10 mouse cellular contexts compared by ENCODE assay signal in genomic region chr11:68902367-68902766, GRCm38 (mm10). TPM values are rescaled to one million over a fixed set of nuclear protein-coding genes. Genes with fewer than 3 reads are reported as not detected.
DNase-seq lines count a peak whose midpoint lies in the region; ATAC-seq and TF ChIP-seq lines count a peak whose summit lies in the region.
"Had no signal": no experiment of that assay in that cellular context is flagged by ENCODE, and none has a peak within 500 bp of the region (broad histone marks: within the 10 kb centered on the region; RNA-seq: fewer than 3 reads in every experiment).

No protein-coding gene starts in this region.

- H3K4me2 ChIP-seq in forebrain, embryonic 13.5 days: peak overlapping the region; percentile 77
- peak overlapping the region; percentile 72 for H3K4me2 ChIP-seq in liver, embryonic 14.5 days (ENCODE audit: low read depth)

- no peaks in the 10 kb centered on the region for H3K79me2 ChIP-seq in heart, adult 2 months (replicated peaks; ENCODE audit: control insufficient read depth, insufficient read depth, low read length)

- no peak for TF ChIP-seq EP300 in heart, adult 2 months (IDR thresholded peaks at IDR 0.05; ENCODE audit: insufficient read depth, low read depth, low read length)
- no peak for TF ChIP-seq EP300 in liver, embryonic 14.5 days (IDR thresholded peaks at IDR 0.05; ENCODE audit: low read depth)

- peak overlapping the region; percentile 27; the same call in 1 of the 2 replicates for H3K4me3 ChIP-seq in heart, adult 2 months
- peak overlapping the region; percentile 94 for H3K4me3 ChIP-seq in forebrain, embryonic 13.5 days
- H3K4me3 ChIP-seq in liver, embryonic 14.5 days (ENCODE audit: insufficient read depth in 1 of 2, low read depth in 2 of 2, low read length in 2 of 2): peak overlapping the region; percentile 93 to 95

- no peaks in the 10 kb centered on the region for H3K9me3 ChIP-seq in forebrain, embryonic 13.5 days (replicated peaks)
- H3K9me3 ChIP-seq in liver, embryonic 14.5 days (ENCODE audit: control insufficient read depth, low read length): no peaks in the 10 kb centered on the region

- TF ChIP-seq CTCF in heart, adult 2 months (IDR thresholded peaks at IDR 0.05): no peak
- no peak for TF ChIP-seq CTCF in liver, embryonic 14.5 days (IDR thresholded peaks at IDR 0.05; ENCODE audit: low read depth)

- no peaks in the 10 kb centered on the region for H3K27me3 ChIP-seq in heart, adult 2 months (ENCODE audit: control insufficient read depth, insufficient read depth, low read length)
- 0 out of 2 replicates have a peak, but pooled peaks cover 4% of the 10 kb centered on the region for H3K27me3 ChIP-seq in forebrain, embryonic 13.5 days
- H3K27me3 ChIP-seq in liver, embryonic 14.5 days (ENCODE audit: control insufficient read depth, insufficient read depth, low read length): no peaks in the 10 kb centered on the region

- peak overlapping the region; percentile 41 for H3K9ac ChIP-seq in heart, adult 2 months (ENCODE audit: low read depth, low read length)
- H3K9ac ChIP-seq in forebrain, embryonic 13.5 days: peak overlapping the region; percentile 99
- peak overlapping the region; percentile 100 for H3K9ac ChIP-seq in liver, embryonic 14.5 days (replicated peaks)

- no peak overlapping the region; the same call in 1 of the 2 replicates for H3K27ac ChIP-seq in heart, adult 2 months
- no peak overlapping the region for H3K27ac ChIP-seq in forebrain, embryonic 13.5 days
- peak overlapping the region; percentile 7 for H3K27ac ChIP-seq in liver, embryonic 14.5 days

- peaks cover 17% of the 10 kb centered on the region for H3K36me3 ChIP-seq in heart, adult 2 months (ENCODE audit: control insufficient read depth, insufficient read depth, low read length)
- peaks cover 49% of the 10 kb centered on the region for H3K36me3 ChIP-seq in forebrain, embryonic 13.5 days (ENCODE audit: poor library complexity, severe bottlenecking)
- H3K36me3 ChIP-seq in liver, embryonic 14.5 days (replicated peaks; ENCODE audit: control insufficient read depth, insufficient read depth, low read depth): peaks cover 35% of the 10 kb centered on the region

- no peak for DNase-seq in heart, adult 2 months
- DNase-seq in heart, adult 11 months: no peak
- DNase-seq in 3T3-L1 (ENCODE audit: low read depth, low spot score): peak; percentile 6
- no peak for DNase-seq in liver, embryonic 14.5 days (ENCODE audit: low read depth in 3 of 3, low spot score in 3 of 3)
- DNase-seq in adrenal gland, adult 8-10 months: no peak
- DNase-seq in gastrocnemius, postnatal 25 days: no peak
- no peak for DNase-seq in spleen, adult 12 weeks (ENCODE audit: low spot score)
- DNase-seq: cerebellum, postnatal 10 days; lung, postnatal 10 days had no signal

- 3% methylated on average over 11 of the region's 11 CpGs for WGBS in heart, adult 2 months
- 4% methylated on average over 11 of the region's 11 CpGs for WGBS in forebrain, embryonic 13.5 days
- under 1% methylated on average over 11 of the region's 11 CpGs for WGBS in liver, embryonic 14.5 days (ENCODE audit: insufficient replicate concordance)

- peaks cover 7% of the 10 kb centered on the region for H3K4me1 ChIP-seq in heart, adult 2 months (ENCODE audit: control insufficient read depth, insufficient read depth, low read length)
- H3K4me1 ChIP-seq in forebrain, embryonic 13.5 days: peaks cover 8% of the 10 kb centered on the region
- peaks cover 16 to 28% of the 10 kb centered on the region in 2 experiments for H3K4me1 ChIP-seq in liver, embryonic 14.5 days (replicated peaks; ENCODE audit: control insufficient read depth in 2 of 2, insufficient read depth in 2 of 2, low read length in 1 of 2)

- no peak for ATAC-seq in forebrain, embryonic 13.5 days
- ATAC-seq in liver, embryonic 14.5 days (ENCODE audit: insufficient read depth): no peak

- TF ChIP-seq POLR2A in heart, adult 2 months (IDR thresholded peaks at IDR 0.05; ENCODE audit: insufficient read depth, low read depth, low read length): no peak

- intact Hi-C loops in heart, adult 2 months (cut with DNase I): no loop called here

RNA-seq across cellular contexts. Expression of gene Rpl26, which starts 1.0 kb away (rescaled TPM):
- 100 to 1,000 TPM; 648 to 707 TPM for total RNA-seq in heart, adult 2 months (2021)
- polyA plus RNA-seq in heart, adult 2 months (2012; rRNA removed): 494 and 639 TPM in 2 replicates
- 787 and 887 TPM in 2 replicates for polyA plus RNA-seq in forebrain, embryonic 13.5 days (2015; fragmentation: Nextera tagmentation; extraction: Ambion mirVana)
- polyA plus RNA-seq in liver, embryonic 14.5 days (2012; rRNA removed): 1,827 and 1,859 TPM in 2 replicates
- polyA plus RNA-seq in liver, embryonic 14.5 days (2014; fragmentation: Nextera tagmentation; extraction: Ambion mirVana): 829 and 850 TPM in 2 replicates
- 1,000 to 10,000 TPM; 1,214 to 1,402 (median 1,307) TPM for total RNA-seq in adrenal gland, adult 8-10 months (2022)
- total RNA-seq in gastrocnemius, postnatal 25 days (2021): 100 to 1,000 TPM; 573 to 637 TPM

RNA-seq across cellular contexts. Expression of gene Rnf222, which starts 14.0 kb away (rescaled TPM):
- under 1 TPM; 0.07 to 0.13 TPM for total RNA-seq in heart, adult 2 months (2021)
- polyA plus RNA-seq in heart, adult 2 months (2012; rRNA removed): 0.12 TPM in 2 replicates
- 0.08 TPM in 1 of 2 replicates, not detected in the other for polyA plus RNA-seq in forebrain, embryonic 13.5 days (2015; fragmentation: Nextera tagmentation; extraction: Ambion mirVana)
- polyA plus RNA-seq in liver, embryonic 14.5 days (2012; rRNA removed): 0.08 and 0.09 TPM in 2 replicates
- polyA plus RNA-seq in liver, embryonic 14.5 days (2014; fragmentation: Nextera tagmentation; extraction: Ambion mirVana): 0.10 TPM in 1 of 2 replicates, not detected in the other
- under 1 TPM in 3 of 4 experiments, not detected in 1; 0.08 to 0.21 (median 0.09) TPM for total RNA-seq in adrenal gland, adult 8-10 months (2022)
- total RNA-seq in gastrocnemius, postnatal 25 days (2021): not detected

RNA-seq across cellular contexts. Expression of gene Odf4, which starts 24.5 kb away (rescaled TPM):
- not detected for total RNA-seq in heart, adult 2 months (2021)
- 0.25 and 0.41 TPM in 2 replicates for polyA plus RNA-seq in heart, adult 2 months (2012; rRNA removed)
- 0.23 TPM in 1 of 2 replicates, not detected in the other for polyA plus RNA-seq in forebrain, embryonic 13.5 days (2015; fragmentation: Nextera tagmentation; extraction: Ambion mirVana)
- polyA plus RNA-seq in liver, embryonic 14.5 days (2012; rRNA removed): not detected in 2 replicates
- polyA plus RNA-seq in liver, embryonic 14.5 days (2014; fragmentation: Nextera tagmentation; extraction: Ambion mirVana): not detected in 2 replicates
- total RNA-seq in adrenal gland, adult 8-10 months (2022): 1 to 10 TPM in 1 of 4 experiments, under 1 TPM in 2, not detected in 1; 0.35 to 1.7 (median 0.78) TPM
- total RNA-seq in gastrocnemius, postnatal 25 days (2021): not detected

RNA-seq across cellular contexts. Expression of gene Ndel1, which starts 30.7 kb away (rescaled TPM):
- 10 to 100 TPM; 60.4 to 63.7 TPM for total RNA-seq in heart, adult 2 months (2021)
- polyA plus RNA-seq in heart, adult 2 months (2012; rRNA removed): 45.5 and 64.1 TPM in 2 replicates
- polyA plus RNA-seq in forebrain, embryonic 13.5 days (2015; fragmentation: Nextera tagmentation; extraction: Ambion mirVana): 67.7 and 70.8 TPM in 2 replicates
- polyA plus RNA-seq in liver, embryonic 14.5 days (2012; rRNA removed): 20.2 and 21.1 TPM in 2 replicates
- polyA plus RNA-seq in liver, embryonic 14.5 days (2014; fragmentation: Nextera tagmentation; extraction: Ambion mirVana): 28.1 and 30.8 TPM in 2 replicates
- 10 to 100 TPM; 59.5 to 79.4 (median 68.0) TPM for total RNA-seq in adrenal gland, adult 8-10 months (2022)
- total RNA-seq in gastrocnemius, postnatal 25 days (2021): 10 to 100 TPM; 69.4 to 71.0 TPM

RNA-seq across cellular contexts. Expression of gene Arhgef15, which starts 54.9 kb away (rescaled TPM):
- total RNA-seq in heart, adult 2 months (2021): 10 to 100 TPM; 27.8 to 28.5 TPM
- polyA plus RNA-seq in heart, adult 2 months (2012; rRNA removed): 52.9 and 77.3 TPM in 2 replicates
- 5.9 and 6.8 TPM in 2 replicates for polyA plus RNA-seq in forebrain, embryonic 13.5 days (2015; fragmentation: Nextera tagmentation; extraction: Ambion mirVana)
- polyA plus RNA-seq in liver, embryonic 14.5 days (2012; rRNA removed): 1.4 and 3.5 TPM in 2 replicates
- polyA plus RNA-seq in liver, embryonic 14.5 days (2014; fragmentation: Nextera tagmentation; extraction: Ambion mirVana): 0.89 and 1.2 TPM in 2 replicates
- total RNA-seq in adrenal gland, adult 8-10 months (2022): 10 to 100 TPM; 15.5 to 32.7 (median 24.5) TPM
- total RNA-seq in gastrocnemius, postnatal 25 days (2021): 1 to 10 TPM; 8.4 to 9.6 TPM

Comparison
In these comparisons a context has a peak if more than half of its experiments do, and no peak if none do; other contexts are left out.
1. H3K4me3 ChIP-seq: peak in every context shown above with its lines; median percentile 94 in forebrain, embryonic 13.5 days; 94 in liver, embryonic 14.5 days; 27 in heart, adult 2 months.
2. H3K9ac ChIP-seq: peak in every context shown above with its lines; median percentile 100 in liver, embryonic 14.5 days; 99 in forebrain, embryonic 13.5 days; 41 in heart, adult 2 months.